Mouse (Mus musculus): ENCODE measurements around the gene Cd22. TPM values are rescaled to one million over a fixed set of nuclear protein-coding genes. Genes with fewer than 3 reads are reported as not detected.

Cd22 gene
- total RNA-seq, 2 experiments from 2014 or later, result 0.13 to 0.23 TPM

DNA sequence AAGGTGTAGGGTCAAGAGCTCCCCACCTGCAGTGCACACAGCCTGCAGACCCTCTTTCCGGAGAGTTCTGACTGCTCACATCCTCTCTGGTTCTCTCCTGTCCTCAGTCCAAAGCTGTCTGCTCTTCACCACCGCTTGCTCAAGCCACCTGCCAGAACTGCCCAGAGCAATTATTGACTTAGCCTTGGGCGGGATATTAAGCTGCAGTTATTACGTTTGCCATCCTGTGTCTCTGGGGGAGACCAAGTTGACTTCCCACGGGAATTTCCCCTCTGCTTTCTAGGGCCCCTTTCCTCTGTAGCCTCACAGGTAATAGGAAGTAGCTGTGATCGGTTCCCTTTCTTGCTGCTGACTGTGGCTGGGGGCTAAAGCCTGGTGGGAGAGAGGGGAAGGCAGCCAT is 60.0 kb downstream of the Cd22 start:
- DNase-seq, result no peak

Other genes starting within 250 kb of the Cd22 start
- not detected for gene Etv2, start 244.5 kb downstream of the Cd22 start, total RNA-seq (2021)
- 10 to 100 TPM; 37.2 to 40.1 TPM for gene Rbm42, start 230.0 kb downstream of the Cd22 start, total RNA-seq (2021)
- 1 to 10 TPM; 3.5 to 5.1 TPM for gene Haus5, start 215.3 kb downstream of the Cd22 start, total RNA-seq (2021)
- 1 to 10 TPM; 2.3 to 3.4 TPM for gene Pmis2, start 208.7 kb downstream of the Cd22 start, total RNA-seq (2021)
- gene 2200002J24Rik, start 181.4 kb downstream of the Cd22 start, total RNA-seq (2021), result not detected
- gene Atp4a, start 168.1 kb downstream of the Cd22 start, total RNA-seq (2021), result under 1 TPM; 0.33 to 0.75 TPM
- 100 to 1,000 TPM; 283 to 405 TPM for gene Tmem147, start 150.8 kb downstream of the Cd22 start, total RNA-seq (2021)
- not detected for gene Gapdhs, start 136.7 kb downstream of the Cd22 start, total RNA-seq (2021)
- gene Sbsn, start 128.9 kb downstream of the Cd22 start, total RNA-seq (2021), result 1 to 10 TPM; 2.3 to 5.6 TPM
- gene Dmkn, start 116.6 kb downstream of the Cd22 start, total RNA-seq (2021), result under 1 TPM; 0.43 to 0.51 TPM
- gene Krtdap, start 92.4 kb downstream of the Cd22 start, total RNA-seq (2021), result 1 to 10 TPM in 1 of 2 experiments, under 1 TPM in 1; 0.97 to 2.8 TPM
- gene Ffar2, start 56.6 kb downstream of the Cd22 start, total RNA-seq (2021), result 1 to 10 TPM in 1 of 2 experiments, not detected in 1; 2.4 TPM
- not detected for gene Ffar3, start 24.2 kb downstream of the Cd22 start, total RNA-seq (2021)
- not detected for gene Ffar1, start 18.8 kb downstream of the Cd22 start, total RNA-seq (2021)
- 1 to 10 TPM; 1.1 to 1.8 TPM for gene Mag, start 34.5 kb upstream of the Cd22 start, total RNA-seq (2021)
- not detected for gene Hamp2, start 44.3 kb upstream of the Cd22 start, total RNA-seq (2021)
- gene Hamp, start 63.7 kb upstream of the Cd22 start, total RNA-seq (2021), result not detected
- 10 to 100 TPM; 69.6 to 85.0 TPM for gene Usf2, start 76.5 kb upstream of the Cd22 start, total RNA-seq (2021)
- 1 to 10 TPM in 1 of 2 experiments, under 1 TPM in 1; 0.69 to 1.1 TPM for gene Lsr, start 93.1 kb upstream of the Cd22 start, total RNA-seq (2021)
- gene Fam187b, start 93.4 kb upstream of the Cd22 start, total RNA-seq (2021), result not detected
- gene Fxyd5, start 162.1 kb upstream of the Cd22 start, total RNA-seq (2021), result 10 to 100 TPM in 1 of 2 experiments, 1 to 10 TPM in 1; 9.5 to 13.6 TPM
- gene Fxyd7, start 171.1 kb upstream of the Cd22 start, total RNA-seq (2021), result 1 to 10 TPM; 1.9 to 2.1 TPM
- gene Fxyd1, start 176.9 kb upstream of the Cd22 start, total RNA-seq (2021), result 1,000 to 10,000 TPM; 1,050 to 1,262 TPM
- 1 to 10 TPM; 4.1 to 5.4 TPM for gene Lgi4, start 179.0 kb upstream of the Cd22 start, total RNA-seq (2021)
- gene Fxyd3, start 196.4 kb upstream of the Cd22 start, total RNA-seq (2021), result 1 to 10 TPM; 1.7 to 3.2 TPM
- 10 to 100 TPM; 15.5 to 17.3 TPM for gene Hpn, start 234.9 kb upstream of the Cd22 start, total RNA-seq (2021)
- 100 to 1,000 TPM; 787 to 821 TPM for gene Scn1b, start 246.7 kb upstream of the Cd22 start, total RNA-seq (2021)